In the genomic region with DNA sequence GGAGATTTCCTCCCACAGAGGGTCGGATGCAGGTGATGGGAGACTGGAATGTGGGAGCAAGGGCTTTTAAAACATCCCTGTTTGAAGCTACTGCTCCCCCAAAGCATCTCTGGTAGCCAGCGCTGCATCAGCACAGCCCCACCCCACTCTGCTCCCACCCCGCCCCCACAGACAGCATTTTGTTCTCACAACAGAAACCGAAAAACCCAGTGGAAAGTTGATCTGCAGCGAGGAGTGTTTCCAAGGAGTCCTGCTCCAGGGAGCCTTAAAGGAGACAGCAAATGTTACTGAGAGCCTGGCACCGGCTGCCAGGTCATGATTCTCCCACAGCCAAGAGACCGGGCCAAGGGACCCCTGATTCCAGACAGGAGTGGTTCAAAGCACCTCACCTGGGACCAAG, we compare ENCODE assay signal across 23 mouse cellular contexts. TPM values are rescaled to one million over a fixed set of nuclear protein-coding genes. Genes with fewer than 3 reads are reported as not detected.
"Had no signal": no experiment of that assay in that cellular context is flagged by ENCODE, and none has a peak within 500 bp of the region (broad histone marks: within the 10 kb centered on the region; RNA-seq: fewer than 3 reads in every experiment).

No protein-coding gene starts in this region.

- H3K27ac ChIP-seq: left cerebral cortex, adult 2 months; limb, embryonic 12.5 days; liver, embryonic 13.5 days; lung, embryonic 15.5 days; macrophage; midbrain, embryonic 12.5 days had no signal

- ATAC-seq: liver, postnatal 0 days had no signal

- H3K9ac ChIP-seq: limb, embryonic 12.5 days; liver, embryonic 13.5 days; liver, postnatal 0 days; lung, embryonic 15.5 days; midbrain, embryonic 12.5 days had no signal

- H3K4me3 ChIP-seq: left cerebral cortex, adult 2 months; limb, embryonic 12.5 days; liver, embryonic 13.5 days; lung, embryonic 15.5 days; megakaryocyte, embryonic 14.5 days; midbrain, embryonic 12.5 days had no signal

- DNase-seq: kidney, adult 18-20 months; kidney, postnatal 10 days; kidney, postnatal 4 days; liver; liver, embryonic 13.5 days; liver, postnatal 0 days; lung, postnatal 14 days; thymus, adult 2 months; thymus, postnatal 25 days had no signal

- H3K9me3 ChIP-seq: limb, embryonic 12.5 days; liver, embryonic 13.5 days; lung, embryonic 15.5 days; megakaryocyte, embryonic 14.5 days; midbrain, embryonic 12.5 days had no signal

- H3K4me1 ChIP-seq: limb, embryonic 12.5 days; midbrain, embryonic 12.5 days had no signal

- H3K4me2 ChIP-seq: limb, embryonic 12.5 days; liver, embryonic 13.5 days; lung, embryonic 15.5 days; midbrain, embryonic 12.5 days had no signal

RNA-seq across cellular contexts. Expression of gene Cyp2w1, which starts 21.7 kb away (rescaled TPM):
- total RNA-seq: layer of hippocampus, adult 8-10 months; layer of hippocampus, postnatal 25 days; left cerebral cortex, adult 2 months; left cerebral cortex, postnatal 36 days; midbrain, postnatal 0 days; neutrophil, adult 5-6 weeks had no signal
- polyA plus RNA-seq: kidney, embryonic 14.5 days; liver, embryonic 13.5 days; liver, postnatal 0 days; lung, embryonic 15.5 days; macrophage; midbrain, postnatal 0 days; testis, adult 2 months; urinary bladder, adult 2 months had no signal
